Mouse (Mus musculus) naive thymus-derived CD4-positive, alpha-beta T cell, adult 2 months (primary cell): ENCODE results near the gene Ifnar1.

Source experiments
- DNase-seq: peaks from one replicate; pipeline ENCODE4 v3.0.0-alpha.2; 2011; ENCODE audit warnings: low read depth

Gene Ifnar1

DNA sequence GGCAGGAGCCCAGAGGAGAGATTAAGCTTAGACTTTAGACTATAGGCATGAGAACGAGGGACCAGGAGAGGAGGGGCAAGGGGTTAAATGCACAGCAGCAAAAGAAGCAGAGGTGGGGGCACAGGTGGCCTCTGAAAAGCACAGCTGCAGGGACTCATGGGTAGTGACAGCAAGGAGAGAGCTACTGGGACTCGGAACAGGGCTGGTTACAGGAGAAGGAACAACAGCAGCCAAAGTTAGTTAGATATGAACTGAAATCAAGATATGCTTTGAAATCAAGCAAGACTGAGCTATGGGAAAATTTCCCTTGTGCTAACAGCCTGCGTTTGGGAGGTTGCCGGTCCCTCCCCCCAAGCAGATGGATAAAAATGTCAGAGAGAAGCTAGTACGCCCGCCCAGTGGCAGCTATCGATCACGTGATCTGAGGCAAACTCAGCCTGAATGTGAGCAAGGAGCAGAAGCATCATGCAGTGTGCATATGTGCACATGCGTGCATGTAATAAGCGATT is 56.6 kb downstream of the Ifnar1 start:
- peak; percentile 73 for DNase-seq

DNA sequence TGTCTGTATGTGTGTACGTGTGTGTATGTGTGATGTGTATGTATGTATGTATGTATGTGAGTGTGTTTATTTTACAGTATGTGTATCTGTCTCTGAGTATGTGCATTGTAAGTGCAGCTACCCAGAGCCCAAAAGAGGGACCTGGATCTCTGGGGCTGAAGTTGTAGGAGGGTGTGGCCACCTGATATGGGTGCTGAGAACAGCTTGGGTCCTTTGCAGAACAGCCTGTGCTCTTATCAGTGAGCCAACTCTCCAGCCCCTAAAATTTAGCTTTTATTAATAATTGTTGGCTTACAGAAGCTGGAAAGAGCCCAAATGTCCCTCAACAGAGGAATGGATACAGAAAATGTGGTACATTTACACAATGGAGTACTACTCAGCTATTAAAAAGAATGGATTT is 58.6 kb downstream of the Ifnar1 start:
- no peak for DNase-seq

DNA sequence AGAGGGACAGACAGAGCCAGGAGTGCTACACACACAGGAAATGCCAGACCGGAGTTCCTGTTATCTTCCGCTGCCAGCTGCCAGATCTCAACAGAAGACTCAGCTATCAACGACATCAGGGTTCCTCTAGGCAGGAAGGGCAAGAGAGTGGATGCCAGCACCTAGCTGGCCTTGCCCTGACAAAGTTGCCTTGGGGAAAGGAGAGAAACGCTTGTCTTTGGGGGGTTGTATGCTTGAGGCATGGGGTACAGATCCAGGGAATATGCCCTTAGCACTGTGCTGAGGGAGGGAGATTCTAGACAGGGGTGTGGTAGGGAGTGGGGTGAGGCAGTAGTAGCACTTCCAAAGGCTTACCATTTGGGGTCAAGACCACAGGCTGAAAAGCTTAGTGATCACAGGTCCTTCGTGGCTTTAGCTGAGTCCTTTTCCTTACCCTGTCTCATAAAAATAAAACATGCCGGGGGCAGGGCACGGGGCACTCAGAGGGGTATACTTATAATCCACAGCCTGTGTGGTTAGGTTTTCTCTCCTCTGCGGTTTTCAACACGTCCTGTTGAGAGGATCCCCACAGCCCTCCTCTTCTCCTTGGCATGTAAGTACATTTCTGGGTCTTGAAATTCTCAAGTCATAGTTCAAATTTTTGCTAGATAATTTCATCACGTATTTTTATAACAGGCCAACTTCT is 60.7 kb downstream of the Ifnar1 start:
- DNase-seq: peak; percentile 86

DNA sequence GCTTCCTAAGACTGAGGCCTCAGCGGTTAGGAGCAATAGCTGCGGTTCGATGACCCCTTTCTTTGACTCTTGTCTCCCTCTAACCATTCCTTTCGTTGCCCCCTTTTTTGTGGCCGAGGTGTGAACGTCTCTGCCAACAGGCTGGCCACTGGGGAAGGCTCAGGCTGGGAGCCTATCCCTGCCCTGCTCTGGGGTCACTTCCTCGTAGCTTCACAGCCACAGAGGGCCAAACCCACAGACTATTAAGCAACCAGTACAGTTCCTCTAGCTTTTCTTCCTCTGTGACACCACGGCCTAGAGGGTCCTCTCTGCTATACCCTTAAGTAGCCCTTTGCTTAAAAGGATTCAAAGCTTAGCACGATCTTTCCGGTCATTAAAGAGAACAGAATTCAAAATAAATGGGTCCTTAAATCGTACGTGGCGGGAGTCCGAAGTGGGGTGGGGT is 61.4 kb downstream of the Ifnar1 start:
- peak; percentile 69 for DNase-seq

DNA sequence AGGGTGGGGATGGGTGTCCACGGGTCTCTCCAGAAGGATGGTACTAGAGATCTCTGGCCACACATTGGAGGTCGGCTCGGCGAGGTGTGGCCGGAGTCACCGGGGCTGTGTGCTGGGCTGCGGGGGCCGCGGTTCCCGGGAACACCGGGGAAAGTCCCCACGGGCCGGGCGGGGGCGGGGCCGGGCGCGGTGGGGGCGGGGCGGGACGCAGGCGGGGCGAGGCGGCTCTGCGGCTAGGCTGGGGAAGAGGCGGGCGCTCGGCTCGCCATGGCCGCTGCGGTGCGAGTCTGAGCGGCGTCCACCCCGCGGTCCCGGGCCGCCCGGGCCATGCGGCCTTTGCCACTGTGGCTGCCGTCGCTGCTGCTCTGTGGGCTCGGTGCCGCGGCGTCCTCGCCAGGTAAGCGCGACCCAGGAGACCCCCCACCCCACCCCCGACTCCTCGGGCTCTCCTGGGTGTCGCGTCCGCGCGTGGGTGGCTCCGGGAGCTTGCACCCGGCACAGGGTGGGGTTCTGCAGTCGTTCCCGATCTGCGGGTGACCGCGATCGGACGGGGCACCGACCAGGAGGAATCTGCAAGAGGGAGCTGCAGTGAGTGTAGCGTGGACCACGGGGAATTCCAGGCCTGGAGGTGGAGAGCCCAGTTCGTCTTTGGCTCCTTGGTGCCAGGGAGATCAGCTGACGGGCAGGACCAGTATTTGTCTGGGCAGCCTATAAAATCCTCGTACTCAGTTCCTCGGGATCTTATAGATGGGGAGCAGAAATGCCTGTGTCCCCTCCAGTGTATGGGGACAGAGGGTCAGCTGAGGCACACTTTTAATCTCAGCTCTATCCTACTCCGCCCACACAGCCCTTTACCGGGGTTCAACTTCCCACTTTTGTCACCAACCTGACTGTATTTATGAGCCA is 62.1 kb downstream of the Ifnar1 start, which contains the start of gene Ifngr2:
Gene Ifngr2 (plus strand): TSS at position 237 of the 906 bp plus-strand sequence.
- DNase-seq: peak; percentile 62

DNA sequence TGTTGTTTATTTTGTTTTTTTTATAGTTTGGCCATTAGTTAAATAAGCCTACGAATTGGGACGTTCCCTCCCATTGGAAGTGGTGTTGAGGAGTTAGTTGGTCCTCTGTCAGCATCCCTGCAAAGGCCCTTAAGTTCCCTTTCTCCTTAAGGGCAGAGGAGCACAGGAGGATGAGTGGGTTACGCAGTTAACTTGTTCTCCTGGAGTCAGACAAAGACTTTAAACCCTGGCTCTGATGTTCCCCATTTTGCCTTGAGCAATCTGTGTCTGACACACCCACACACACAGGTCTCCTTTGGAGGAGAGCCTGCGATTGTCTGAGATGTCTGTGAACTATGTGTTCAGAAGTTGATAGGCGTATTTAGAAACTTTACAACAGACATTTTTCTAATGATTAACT is 62.9 kb downstream of the Ifnar1 start:
- DNase-seq: peak; percentile 64

DNA sequence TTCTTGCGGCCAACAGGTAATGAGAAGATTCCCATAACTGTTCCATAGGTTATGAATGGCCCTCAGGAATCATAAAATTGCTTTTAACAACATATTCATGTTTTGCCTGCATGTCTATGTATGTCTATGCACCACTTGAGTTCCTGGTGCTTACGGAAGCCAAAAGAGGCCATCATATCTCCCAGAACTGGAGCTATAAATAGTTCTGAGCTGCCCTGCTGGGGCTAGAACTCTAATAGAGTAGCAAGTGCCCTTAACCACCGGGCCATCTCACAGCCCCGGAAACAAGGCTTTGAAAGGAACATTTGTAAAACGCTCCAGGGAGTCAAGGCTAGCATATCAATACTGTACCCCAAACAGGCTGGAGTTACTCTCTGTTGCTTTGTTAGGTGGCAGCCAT is 63.5 kb downstream of the Ifnar1 start:
- DNase-seq: no peak

DNA sequence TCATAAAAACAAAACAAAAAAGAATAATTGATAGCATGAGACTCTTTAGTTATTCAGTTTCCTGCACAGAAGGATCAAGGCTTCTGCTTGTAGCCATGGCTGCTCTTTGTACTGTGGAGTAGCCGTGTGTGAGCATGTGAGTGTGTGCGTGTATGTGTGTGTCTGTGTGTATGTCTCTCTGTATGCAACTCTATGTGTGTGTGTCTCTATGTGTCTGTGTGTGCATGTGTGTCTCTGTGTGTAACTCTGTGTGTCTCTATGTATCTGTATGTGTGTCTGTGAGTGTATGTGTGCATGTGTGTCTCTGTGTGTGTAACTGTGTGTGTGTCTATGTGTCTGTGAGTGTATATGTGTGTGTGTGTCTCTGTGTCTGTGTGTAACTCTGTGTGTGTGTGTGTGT is 64.0 kb downstream of the Ifnar1 start:
- DNase-seq: peak; percentile 71

DNA sequence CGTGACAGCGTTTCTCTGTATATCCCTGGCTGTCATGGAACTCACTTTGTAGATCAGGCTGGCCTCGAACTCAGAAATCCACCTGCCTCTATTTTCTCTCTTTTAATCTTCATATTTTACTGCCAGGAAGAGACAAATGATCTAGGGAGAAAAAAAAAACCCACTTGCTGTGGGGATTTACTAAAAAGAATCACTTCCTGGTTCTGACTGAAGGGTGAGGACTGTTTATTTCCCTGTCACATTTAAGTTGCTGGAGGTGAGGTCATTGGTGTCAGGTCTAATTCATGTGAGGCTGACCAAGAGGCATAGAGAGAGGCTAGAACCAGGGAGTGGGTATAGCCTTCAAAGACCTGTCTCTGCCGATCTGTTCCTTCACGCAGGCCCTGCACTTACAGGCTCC is 64.6 kb downstream of the Ifnar1 start:
- DNase-seq: peak; percentile 45

DNA sequence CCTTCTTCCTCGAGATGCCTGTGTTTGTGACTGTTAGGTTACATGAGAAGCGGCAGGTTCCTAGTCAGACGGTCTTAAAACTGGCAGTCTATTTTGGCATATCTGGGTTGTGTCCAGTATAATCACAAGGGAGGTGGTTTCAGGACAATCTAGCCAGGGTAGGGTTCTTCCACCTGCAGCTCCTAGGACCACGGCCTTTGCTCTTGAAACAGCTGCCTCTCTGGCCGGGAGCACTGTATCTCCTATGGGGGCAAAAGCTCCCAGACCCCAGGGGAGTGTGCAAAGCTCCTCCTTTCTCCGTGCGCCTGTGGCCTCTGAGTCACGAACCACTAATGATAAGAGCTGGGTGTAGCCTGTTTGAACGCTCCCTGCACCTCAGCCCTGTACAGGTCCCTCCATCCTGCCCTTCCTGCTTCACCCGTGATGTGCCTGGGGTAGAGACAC is 66.1 kb downstream of the Ifnar1 start:
- peak; percentile 42 for DNase-seq

DNA sequence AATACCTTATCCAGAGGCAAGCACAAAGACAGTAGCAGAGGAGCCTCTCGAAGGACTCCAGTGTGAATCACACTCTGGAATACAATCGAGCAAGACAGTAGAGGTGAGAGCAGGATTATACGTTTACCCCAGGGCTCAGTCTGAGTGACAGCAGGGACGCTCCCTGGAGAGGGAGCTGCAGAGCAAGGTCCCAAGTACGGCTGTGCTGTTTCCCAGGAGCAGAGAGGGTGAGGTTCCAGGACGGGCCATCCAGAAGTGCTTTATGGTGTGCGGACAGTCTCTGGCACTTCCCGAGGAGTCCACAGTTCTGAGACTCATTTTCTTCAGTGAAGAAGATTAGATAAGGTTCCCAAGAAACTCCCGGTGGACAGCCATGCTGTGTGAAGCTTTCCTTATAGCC is 67.0 kb downstream of the Ifnar1 start:
- DNase-seq: no peak

DNA sequence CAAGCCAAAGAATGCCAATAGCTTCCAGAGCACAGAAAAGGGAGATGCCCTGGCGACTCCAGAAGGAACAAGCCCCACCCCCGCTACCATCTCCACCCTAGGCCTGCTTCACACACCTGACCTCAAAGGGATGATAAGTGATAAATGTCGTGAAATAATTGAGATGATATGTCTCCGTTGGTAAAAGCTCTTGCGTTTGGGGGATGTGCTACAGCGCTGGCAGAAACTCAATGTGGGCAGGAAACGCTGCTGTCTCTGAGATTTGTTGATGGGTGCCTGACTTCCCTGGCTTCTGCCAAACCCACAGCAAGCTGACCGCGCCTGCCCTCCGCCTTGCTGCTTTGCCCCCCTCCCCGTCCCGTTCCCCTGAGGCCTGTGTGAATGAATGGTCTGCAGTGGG is 68.6 kb downstream of the Ifnar1 start:
- peak; percentile 74 for DNase-seq

DNA sequence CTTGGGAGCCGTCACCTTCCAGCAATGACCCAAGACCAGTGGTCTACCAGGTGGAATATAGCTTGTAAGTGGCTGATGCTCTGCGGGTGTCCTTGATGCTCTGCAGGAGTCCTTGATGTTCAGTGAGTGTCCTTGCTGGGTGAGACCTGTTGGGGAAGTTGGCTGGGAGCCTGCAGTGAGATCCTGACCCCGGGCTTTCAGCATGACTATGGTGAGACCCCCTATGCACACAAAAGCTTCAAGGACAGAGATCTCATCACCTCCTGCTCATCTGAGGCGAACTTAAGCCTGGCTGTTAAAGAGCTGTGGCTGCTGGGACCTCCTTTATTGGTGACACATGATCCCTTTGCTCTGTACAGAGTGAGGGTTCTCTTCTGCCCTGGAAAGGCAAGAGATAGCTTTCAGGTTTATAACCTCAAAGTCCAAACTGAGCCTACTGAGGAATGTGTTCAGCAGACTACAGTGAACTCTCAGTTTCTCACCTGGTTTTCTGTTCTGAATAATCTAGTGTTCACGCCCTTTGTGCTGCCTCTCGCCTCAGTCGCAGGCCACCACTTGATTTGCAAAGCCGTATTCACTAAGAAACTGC is 70.1 kb downstream of the Ifnar1 start:
- DNase-seq: no peak

DNA sequence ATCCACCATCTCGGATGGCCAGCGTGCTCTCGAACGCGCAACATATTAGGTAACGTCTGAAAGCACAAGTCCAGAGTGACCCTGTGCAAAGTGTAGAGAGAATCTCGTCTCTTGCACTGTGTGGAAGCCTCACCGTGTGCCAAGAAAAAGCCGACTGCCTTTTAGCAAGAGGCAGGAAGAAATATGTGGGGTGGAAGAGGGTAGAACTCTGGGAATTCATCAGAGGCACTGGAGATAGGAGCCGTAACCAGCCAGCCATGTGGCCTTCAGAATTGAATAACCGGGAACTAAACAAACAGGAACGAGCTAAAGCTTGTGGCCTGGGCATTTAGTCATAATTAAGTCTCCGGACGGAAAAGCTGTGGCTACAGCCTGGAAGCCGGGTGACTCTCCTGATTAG is 71.6 kb downstream of the Ifnar1 start:
- DNase-seq: no peak
